Mouse (Mus musculus) heart, adult 2 months (tissue): ENCODE measurements around the gene Gpr12.
A peak's percentile ranks its signal among the peaks of the same experiment; 100 is the strongest.

Experiments used
- CTCF ChIP-seq: fragments of 200-600 bp; IDR thresholded peaks from 2 replicates; pipeline ENCODE4 v1.8.1; 2022; ENCODE audit warnings: antibody characterized with exemption, mild to moderate bottlenecking, moderate library complexity
- POLR2A ChIP-seq: fragments of 200-500 bp; IDR thresholded peaks from 2 replicates; pipeline ENCODE4 v1.6.1; 2011; ENCODE audit warnings: mild to moderate bottlenecking, low read depth, low read length, control low read depth; ENCODE audit not compliant: insufficient read depth

GRCm38 (mm10) chr5:146567054-146567453 lies 18.0 kb downstream of the Gpr12 start:
- TF ChIP-seq POLR2A (no peak), CTCF (peak; percentile 30)
